Mouse (Mus musculus) kidney, adult 8-10 months (tissue): ENCODE results near the gene Ebp.

ENCODE experiments used
- DNase-seq, 2 experiments: peaks; one replicate each; pipeline ENCODE4 v3.0.0; 2022

Gene Ebp

GRCm38 (mm10) chrX:8182871-8183540 is 10.3 kb downstream of the Ebp start:
- DNase-seq = peak; percentile 28 to 33

GRCm38 (mm10) chrX:8179646-8180045 is 13.7 kb downstream of the Ebp start:
- no peak for DNase-seq

GRCm38 (mm10) chrX:8178871-8179270 is 14.4 kb downstream of the Ebp start:
- no peak for DNase-seq

GRCm38 (mm10) chrX:8175504-8176385 is 17.6 kb downstream of the Ebp start, which contains the start of gene Tbc1d25:
TSS of gene Tbc1d25 (minus strand) at chrX:8176181.
- peak; percentile 90 to 92 for DNase-seq

- DNase-seq = no peak
Measured at GRCm38 (mm10) chrX:8175169-8175503, 18.2 kb downstream of the Ebp start.

- DNase-seq = no peak
Measured at GRCm38 (mm10) chrX:8167716-8168647, 25.3 kb downstream of the Ebp start.

GRCm38 (mm10) chrX:8164471-8164870 is 28.8 kb downstream of the Ebp start:
- DNase-seq = no peak

- no peak for DNase-seq
Measured at GRCm38 (mm10) chrX:8163076-8163475, 30.2 kb downstream of the Ebp start.

- peak; percentile 84 to 85 for DNase-seq
Measured at GRCm38 (mm10) chrX:8145153-8145991, 47.9 kb downstream of the Ebp start, which contains the start of gene Rbm3. TSS of gene Rbm3 (minus strand) at chrX:8145880.

GRCm38 (mm10) chrX:8143750-8144149 is 49.6 kb downstream of the Ebp start:
- no peak for DNase-seq

GRCm38 (mm10) chrX:8142948-8143347 is 50.4 kb downstream of the Ebp start:
- DNase-seq = no peak

- DNase-seq = no peak
Measured at GRCm38 (mm10) chrX:8141058-8141457, 52.3 kb downstream of the Ebp start.

GRCm38 (mm10) chrX:8140446-8140845 is 52.9 kb downstream of the Ebp start:
- no peak for DNase-seq

GRCm38 (mm10) chrX:8139480-8139879 is 53.8 kb downstream of the Ebp start:
- no peak for DNase-seq

GRCm38 (mm10) chrX:8135886-8136285 is 57.4 kb downstream of the Ebp start:
- DNase-seq = no peak
